Mouse (Mus musculus): Measurements from ENCODE around the gene 2900026A02Rik. TPM values are rescaled to one million over a fixed set of nuclear protein-coding genes. Genes with fewer than 3 reads are reported as not detected.

2900026A02Rik gene
- total RNA-seq, 1 experiment from 2014 or later: 0.23 TPM

DNA sequence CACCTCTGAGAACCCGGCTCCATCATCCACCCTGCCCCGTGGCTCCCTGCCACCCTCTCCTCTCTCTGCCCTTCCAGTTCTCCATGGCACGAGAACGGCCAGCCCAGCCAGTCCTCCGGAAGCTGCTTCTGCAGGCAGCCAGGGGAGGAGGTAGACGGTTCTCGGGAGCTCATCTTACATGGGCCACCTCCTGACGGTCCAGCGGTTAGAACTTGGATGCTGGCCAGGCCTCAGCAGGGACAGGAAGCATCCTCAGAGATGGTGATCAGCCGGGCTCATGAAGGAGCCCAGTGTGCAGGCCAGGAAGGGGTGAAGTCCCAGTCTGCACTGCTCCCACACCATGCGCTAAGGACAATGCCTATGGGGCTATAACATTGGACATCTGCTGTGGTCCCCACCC, 6.6 kb downstream of the 2900026A02Rik start:
- no peak for ATAC-seq (ENCODE audit: extremely low read depth, insufficient number of reproducible peaks, low FRiP score, poor library complexity, severe bottlenecking)

DNA sequence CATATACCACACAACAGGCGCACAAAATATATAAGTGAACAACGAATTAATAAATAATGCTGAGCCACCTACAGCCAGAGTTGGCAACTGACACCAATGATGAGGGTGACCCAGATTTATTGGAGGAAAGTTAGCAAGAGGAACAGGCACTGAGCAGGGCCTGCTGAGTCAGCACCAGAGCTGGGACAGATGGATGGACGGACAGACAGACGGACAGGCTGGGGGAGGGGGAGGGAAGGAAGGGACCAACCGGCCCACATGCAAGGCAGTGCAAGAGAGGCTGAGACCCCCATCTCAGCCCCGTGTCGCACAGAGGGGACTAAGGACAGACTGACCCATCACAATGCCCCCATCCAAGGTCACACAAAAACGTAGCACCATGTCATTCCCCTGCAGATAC, 7.0 kb downstream of the 2900026A02Rik start:
- no peak for ATAC-seq (ENCODE audit: extremely low read depth, insufficient number of reproducible peaks, low FRiP score, poor library complexity, severe bottlenecking)

DNA sequence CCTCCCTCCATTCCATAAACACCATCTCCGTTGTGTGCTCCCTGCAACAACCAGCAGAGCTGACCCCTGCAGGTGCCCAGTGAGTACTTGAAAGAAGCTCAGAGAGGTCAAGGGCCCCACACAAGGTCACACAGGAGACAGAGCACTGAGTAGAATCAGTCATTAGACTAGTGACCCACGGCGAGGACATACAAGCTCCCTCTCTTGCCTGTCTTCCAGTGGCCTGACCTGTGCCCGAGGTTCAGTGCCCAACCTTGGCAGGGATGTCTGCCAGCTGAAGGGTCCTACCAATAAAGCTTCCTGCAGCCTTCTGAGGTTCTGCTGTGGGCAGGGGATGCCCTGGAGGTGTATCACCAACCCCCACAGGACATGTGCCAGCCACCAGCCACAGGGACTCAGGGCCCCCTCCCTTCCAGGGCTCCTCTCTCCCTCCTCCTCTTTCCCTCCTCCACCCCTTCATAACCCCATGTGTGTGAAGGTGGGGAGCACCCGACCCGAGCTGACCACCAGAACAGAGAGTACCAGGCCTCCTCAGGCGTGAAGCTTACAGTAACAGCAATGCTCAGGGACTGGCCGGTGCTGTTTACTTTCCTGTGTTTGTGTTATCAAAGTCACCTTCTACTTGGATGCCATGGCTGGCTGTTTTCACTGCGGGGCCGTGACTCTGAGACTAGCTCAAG, 8.7 kb downstream of the 2900026A02Rik start:
- no peak for ATAC-seq (ENCODE audit: extremely low read depth, insufficient number of reproducible peaks, low FRiP score, poor library complexity, severe bottlenecking)

DNA sequence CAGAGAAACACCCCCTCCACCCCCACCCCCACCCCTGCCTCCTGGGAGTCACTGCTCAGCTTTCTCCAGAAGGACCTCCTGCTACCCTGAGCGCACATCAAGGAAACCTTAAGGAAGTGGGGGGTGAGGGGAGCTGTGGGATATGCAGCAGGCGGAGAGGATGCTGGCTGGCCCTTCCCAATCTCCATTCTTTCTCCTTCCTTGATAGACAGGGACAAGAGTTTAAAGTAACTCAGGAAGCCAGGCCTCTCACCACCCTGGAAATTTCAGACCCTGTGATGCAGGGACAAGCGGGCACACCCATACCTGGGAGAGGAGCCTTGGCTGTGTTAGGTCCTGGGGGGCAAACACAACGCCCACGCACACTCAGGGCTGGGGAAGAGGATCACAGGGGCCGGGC, 10.7 kb downstream of the 2900026A02Rik start:
- no peak for ATAC-seq (ENCODE audit: extremely low read depth, insufficient number of reproducible peaks, low FRiP score, poor library complexity, severe bottlenecking)

DNA sequence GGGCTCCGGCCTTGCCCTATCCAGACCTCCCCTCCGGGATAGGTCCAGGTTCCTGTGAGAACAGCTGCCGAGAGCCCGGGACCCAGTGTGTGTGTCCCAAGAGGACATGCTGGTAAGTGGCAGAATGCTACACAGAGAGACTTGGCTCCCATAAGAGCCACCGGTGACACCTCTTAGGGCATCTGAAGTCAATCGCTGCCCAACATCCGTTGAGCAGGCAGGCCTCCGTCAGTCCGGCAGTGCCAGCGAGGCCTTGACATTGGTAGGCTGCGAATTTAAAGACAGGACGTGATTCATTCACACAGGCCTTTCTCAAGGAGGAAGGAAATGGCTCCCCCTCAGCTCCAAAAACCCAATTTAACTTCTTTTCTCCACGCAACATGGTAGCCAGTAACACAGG, 11.1 kb downstream of the 2900026A02Rik start:
- ATAC-seq (ENCODE audit: extremely low read depth, insufficient number of reproducible peaks, low FRiP score, poor library complexity, severe bottlenecking): no peak

DNA sequence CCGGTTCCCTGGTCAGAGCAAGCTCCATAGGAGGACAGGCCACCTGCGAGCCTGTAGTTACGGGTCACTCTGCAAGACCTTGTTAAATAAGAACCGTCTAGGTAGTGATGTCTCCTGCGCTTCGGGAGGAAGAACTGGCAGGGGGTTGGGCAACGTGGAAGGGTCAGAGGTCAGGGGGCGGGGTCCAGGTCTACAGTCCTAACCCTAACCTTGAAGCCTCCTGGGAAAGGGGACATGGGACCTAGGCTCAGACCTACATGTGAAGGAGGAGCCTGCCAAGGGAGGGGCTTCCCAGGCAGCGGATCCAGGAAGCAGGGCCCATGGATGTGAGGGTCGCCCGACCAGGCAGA, 11.7 kb downstream of the 2900026A02Rik start:
- ATAC-seq (ENCODE audit: extremely low read depth, insufficient number of reproducible peaks, low FRiP score, poor library complexity, severe bottlenecking): no peak

DNA sequence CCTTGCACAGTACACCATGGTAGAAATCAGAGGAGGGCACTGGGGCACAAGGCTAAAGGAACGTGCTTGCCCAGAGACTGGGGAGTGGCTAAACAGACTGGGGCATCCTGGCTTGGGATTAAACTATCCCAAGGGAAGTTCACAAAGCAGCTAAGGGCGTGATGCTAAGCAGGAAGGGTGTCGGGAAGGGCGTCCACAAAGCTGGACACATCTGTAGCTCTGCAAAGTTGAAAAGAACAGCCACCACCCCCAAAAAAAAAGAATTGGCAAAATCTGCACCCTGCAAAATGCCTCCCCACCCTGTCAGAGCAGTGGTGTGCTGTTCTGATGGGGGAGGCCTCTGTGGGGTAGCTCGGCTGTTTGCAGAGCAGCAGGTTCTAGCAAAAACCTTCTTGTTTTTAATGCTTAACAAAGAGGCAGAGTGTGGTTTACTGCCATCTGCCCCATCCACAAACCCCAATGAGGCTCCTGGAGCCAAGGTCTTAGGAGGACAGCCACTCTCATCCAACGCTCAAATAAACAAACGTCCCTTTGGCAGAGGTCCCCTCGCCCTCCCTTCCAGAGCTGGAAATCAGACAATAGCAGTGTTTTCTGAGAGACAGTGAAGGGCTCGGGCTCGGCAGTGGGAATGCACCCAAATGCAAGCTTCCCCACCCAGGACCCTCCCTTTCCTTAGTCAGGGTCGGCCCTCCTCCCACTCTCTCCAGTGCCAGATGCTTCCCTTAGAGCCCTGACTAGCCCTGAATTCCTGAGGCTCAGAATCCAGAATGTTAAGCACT, 12.2 kb downstream of the 2900026A02Rik start:
- no peak for ATAC-seq (ENCODE audit: extremely low read depth, insufficient number of reproducible peaks, low FRiP score, poor library complexity, severe bottlenecking)

DNA sequence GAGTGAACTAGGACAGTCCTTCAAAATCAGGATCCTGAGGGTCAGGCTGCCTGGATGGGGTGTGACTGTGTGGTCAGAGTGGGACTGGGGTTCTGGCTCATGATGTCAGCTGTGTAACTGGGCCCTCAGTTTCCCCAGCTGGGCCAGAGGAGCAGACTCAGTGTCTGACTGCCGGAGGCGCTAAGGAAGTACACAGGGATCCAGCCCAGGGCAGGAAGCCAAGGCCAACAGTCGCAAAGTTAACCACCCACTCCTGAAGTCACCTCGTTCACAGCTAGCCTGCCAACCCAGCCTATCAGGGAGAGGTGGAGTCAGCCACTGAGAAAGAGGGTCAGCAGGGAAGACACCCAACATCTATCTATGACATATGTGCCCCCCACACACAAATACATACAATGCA, 13.0 kb downstream of the 2900026A02Rik start:
- no peak for ATAC-seq (ENCODE audit: extremely low read depth, insufficient number of reproducible peaks, low FRiP score, poor library complexity, severe bottlenecking)

DNA sequence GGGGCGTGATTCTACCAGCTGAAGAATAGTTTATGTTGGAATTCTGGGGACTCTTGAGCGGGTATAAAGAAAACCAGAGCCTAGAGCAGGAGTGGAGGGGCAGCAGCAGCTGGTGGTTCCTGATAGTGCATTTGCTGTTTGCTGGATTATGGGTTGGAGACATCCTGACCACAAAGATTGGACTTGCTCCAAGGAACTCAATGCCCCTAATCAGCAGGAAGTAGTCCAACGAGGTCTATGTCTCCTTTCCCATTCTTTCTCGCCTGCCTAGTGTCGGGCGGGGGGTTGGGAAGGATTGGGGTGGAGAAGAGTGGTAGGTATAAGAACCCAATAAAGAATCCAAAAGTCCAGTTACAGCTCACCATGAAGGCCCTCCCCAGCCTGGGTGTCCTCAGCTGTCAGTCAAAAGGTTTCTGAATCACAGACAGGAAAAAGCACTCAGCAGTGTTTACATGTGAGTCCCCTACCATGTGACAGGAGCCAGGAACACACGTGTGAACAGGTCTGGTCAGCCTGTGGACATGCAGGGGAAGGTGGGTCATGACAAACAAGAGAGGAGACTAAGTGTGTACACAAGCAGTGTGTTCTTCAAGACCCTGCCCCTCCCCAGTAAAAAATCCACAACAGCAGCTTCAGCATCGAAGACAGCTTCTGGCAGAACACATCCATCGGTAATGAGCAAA, 14.2 kb downstream of the 2900026A02Rik start:
- no peak for ATAC-seq (ENCODE audit: extremely low read depth, insufficient number of reproducible peaks, low FRiP score, poor library complexity, severe bottlenecking)

DNA sequence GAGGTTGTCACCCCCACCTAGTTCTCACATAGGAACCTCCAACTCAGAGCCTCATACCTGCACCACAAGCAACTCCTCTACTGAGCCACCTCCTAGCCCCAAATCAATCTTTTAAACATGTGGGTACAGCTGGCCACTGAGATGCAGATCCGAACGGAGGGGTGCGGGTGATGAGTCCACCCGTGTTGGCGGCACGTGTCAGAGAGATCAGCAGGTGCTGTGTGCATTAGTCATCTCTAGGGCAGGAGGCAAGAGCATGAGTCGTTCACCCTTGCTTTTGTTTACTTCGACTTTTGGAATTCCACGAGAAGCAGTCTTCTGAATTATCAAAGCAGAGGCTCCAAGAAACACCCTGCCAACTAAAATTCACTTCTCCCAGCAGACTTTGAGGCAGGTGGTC, 16.8 kb downstream of the 2900026A02Rik start:
- ATAC-seq (ENCODE audit: extremely low read depth, insufficient number of reproducible peaks, low FRiP score, poor library complexity, severe bottlenecking): no peak

DNA sequence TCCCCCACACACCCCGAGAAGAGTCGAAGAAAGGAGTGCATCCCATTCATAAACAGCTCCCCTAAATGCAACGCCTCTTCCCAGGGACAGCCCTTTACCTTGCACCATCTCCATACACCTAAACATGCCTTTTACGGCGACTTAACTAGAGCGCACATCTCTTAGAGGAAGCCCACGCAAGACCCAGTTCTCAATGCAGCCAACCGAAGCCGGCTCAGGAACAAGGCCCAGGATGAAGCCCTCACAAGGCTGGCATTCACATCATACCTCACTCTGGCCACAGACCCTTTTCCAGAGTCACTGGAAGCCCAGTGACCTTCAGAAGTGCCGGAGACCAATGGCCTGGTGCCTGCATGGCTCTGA, 21.3 kb downstream of the 2900026A02Rik start:
- ATAC-seq (ENCODE audit: extremely low read depth, insufficient number of reproducible peaks, low FRiP score, poor library complexity, severe bottlenecking): no peak

DNA sequence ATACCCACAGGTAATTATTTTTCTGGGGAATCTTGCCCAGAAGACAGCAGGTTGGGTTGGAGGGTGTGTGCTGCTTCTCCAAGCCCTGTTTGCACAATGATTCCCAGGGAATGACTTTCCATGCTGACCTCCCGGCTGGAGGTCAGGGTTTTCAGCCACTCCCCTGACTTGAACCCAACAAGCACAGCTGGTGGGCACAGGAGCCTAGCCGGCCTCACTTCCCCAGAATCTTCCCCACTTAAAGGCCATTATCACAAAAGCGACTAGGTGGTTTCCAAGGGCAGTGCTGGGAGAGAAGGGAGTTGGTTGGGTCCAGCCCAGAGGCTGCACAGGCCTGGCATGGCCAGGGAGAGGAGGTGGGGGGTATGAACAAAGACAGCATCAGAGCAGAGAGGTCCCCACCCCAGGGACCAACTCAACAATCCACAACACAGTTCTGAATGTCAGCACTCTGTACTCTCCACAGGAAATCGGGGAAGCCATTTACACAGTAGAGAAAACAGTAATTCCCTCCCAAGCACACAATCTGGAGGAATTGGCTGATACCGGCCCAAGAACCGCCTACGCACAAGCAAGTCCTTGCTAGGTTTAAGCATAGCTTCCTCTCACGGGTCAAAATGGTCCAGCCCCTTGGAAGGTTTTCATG, 21.8 kb downstream of the 2900026A02Rik start:
- ATAC-seq (ENCODE audit: extremely low read depth, insufficient number of reproducible peaks, low FRiP score, poor library complexity, severe bottlenecking): no peak

DNA sequence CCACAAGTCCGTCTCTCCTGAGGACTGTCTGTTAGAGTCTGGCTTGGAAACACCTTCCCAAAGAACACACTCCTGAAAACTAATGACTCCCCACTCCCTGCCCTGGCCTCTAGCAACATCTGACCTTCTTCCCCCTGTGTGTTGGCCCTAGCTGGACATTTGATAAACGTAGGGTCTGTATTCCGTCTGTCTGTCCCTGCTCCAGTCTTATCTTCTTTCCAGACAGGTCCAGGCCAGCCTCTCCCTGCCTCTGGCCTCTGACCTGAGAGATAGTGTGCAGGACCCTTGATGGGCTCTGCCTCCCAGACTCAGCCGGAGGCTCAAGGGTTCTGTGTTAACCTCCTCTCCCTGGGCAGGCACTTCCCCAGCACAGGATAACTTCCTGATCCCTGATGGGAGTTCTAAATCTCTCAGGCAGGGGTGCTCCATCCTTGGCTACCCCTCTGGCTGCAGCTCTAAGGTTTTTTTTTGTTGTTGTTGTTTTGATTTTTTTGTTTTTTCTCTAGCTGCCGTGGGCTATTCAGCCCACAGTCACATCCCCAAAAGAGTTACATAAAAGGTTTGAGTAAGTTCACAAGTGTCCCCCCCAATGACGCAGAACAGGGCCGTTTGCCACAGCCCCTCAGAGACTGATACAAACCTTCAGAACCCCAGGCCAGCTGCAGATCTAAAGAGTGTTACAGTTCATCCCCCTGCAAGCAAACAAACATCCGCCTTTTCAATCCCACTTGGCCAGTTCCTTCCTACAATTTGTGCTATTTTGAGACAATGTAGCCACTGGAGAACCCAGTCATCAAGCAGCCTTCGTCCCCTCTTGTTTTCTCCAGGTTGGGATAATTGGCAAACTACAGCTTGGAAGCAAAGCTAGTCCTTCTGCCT, 23.9 kb downstream of the 2900026A02Rik start:
- no peak for ATAC-seq (ENCODE audit: extremely low read depth, insufficient number of reproducible peaks, low FRiP score, poor library complexity, severe bottlenecking)

DNA sequence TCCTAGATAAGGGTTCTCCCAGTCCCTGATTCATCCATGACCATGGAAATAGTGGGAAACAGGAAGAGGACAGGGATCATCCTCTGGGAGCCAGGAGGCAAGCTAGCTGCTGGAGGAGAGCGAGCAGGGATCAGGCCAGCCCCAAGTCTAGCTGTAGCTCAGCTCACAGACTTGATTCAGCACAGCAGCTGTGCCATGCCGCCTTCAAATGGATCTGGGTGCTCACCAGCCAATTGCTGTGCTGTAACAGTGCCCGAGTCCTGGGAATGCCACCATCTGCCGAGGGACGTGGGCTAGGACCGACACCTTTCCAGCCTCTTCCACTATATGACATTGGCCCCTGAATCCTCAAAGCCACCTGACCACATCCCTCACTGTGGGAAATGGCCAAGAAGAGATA, 25.1 kb downstream of the 2900026A02Rik start:
- no peak for ATAC-seq (ENCODE audit: extremely low read depth, insufficient number of reproducible peaks, low FRiP score, poor library complexity, severe bottlenecking)

DNA sequence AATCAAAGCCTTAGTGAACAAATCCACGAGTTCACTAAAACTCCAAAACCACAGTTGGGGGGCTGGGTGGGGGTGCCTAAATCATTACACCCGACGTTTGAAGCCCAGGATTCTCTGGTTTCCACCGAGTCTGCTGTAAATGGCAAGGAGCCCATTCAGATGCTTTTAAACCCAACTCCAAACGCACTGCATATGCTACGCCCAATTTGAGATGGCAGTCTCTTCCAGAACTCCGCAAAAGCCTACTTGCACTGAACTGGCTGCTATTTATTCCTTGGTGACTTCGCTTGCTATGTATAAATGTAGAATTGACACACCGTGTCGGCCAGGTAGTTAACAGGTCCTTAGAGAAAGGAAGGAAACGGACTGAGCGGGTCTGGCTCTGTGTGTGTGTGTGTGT, 25.6 kb downstream of the 2900026A02Rik start:
- ATAC-seq (ENCODE audit: extremely low read depth, insufficient number of reproducible peaks, low FRiP score, poor library complexity, severe bottlenecking): no peak

DNA sequence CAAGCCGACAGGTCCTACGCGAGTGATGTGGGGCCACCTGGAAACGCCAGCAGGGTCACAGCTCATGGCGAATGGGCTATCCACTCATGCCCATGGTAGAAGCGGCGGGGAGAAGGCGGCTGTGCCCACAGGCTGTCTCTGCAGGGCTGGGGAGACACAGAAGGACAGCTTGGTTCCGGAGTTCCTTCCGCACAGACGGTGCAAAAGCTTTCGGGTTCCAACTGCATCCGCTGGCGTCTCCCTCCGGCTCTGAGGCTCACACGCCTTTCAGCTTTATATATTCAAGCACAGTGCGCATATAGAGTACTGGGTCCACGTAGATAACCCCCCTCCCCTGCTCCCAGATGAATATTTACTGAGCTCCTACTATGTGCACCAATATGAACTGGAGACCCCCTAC, 27.3 kb downstream of the 2900026A02Rik start:
- no peak for ATAC-seq (ENCODE audit: extremely low read depth, insufficient number of reproducible peaks, low FRiP score, poor library complexity, severe bottlenecking)

DNA sequence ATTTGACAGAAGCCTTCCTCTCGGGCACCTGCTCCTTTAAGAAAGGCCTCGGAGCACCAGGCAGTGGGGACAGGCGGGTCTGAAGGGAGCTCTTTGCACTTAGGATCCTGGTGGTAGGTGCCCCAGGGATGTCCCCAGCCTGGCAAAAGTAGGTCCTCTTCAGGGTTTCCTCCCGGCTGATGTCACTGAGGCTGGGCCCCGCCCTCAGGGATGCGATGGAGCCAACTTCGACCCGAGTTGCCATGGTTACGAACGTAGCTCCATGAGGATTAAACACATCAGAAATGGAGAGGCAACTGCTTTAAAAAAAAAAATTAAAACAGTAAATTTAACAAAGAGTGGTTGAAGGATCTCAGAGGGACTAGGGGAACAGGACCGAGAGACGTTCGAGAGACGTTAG, 29.1 kb downstream of the 2900026A02Rik start:
- no peak for ATAC-seq (ENCODE audit: extremely low read depth, insufficient number of reproducible peaks, low FRiP score, poor library complexity, severe bottlenecking)

DNA sequence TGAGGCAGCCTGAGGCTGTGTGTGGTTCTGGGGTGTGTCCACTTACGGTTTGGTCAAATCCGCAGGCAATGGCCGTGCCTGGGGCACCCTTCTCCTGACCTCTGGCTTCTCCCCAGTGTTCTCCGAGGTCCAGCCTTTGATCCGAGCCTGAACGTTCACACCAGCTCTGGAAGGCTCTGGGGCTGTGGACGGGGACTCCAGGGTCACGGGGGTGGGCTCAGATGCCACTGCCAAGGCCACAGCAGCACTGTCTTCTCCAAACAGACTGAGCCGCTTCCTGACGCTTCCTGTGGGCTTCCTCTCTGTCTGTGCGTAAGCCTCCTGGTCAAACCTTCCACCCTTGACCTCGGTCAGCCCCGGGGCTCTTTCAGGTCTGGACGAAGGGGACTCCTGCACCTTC, 30.5 kb downstream of the 2900026A02Rik start:
- ATAC-seq (ENCODE audit: extremely low read depth, insufficient number of reproducible peaks, low FRiP score, poor library complexity, severe bottlenecking): no peak

DNA sequence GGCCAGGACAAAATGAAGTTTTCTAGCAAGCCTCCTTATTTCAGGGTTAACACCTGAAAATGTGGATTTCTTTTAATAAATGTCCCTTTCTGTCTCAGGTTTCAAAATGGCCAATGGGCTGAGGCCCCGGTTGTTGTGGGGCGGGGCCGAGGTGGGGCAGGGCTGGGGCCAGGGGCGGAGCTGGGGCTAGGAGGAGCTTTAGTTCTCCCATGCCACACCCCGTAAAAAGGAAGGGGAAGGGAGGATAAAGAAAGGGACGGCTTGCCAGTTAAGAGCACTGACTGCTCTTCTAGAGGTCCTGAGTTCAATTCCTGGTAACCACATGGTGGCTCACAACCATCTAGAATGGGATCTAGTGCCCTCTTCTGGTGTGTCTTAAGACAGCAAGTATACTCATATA, 39.6 kb downstream of the 2900026A02Rik start:
- ATAC-seq (ENCODE audit: extremely low read depth, insufficient number of reproducible peaks, low FRiP score, poor library complexity, severe bottlenecking): no peak

Data from neutrophil, adult 5-6 weeks (primary cell).